Mouse (Mus musculus) urinary bladder, adult 2 months (tissue): Measurements from ENCODE around the gene Gpr171. TPM values are rescaled to one million over a fixed set of nuclear protein-coding genes. Genes with fewer than 3 reads are reported as not detected.
"Not testable (repeated sequence)": the region's sequence is repeated elsewhere in the genome, so short reads cannot be mapped to it uniquely, and the experiment has no call there.

ENCODE experiments used
- DNase-seq: peaks from one replicate; pipeline ENCODE4 v3.0.0; 2022; ENCODE audit warnings: low spot score
- polyA plus RNA-seq: library from polyadenylated mRNA; depleted of rRNA; stranded (reverse); fragments of >200 nt; gene quantifications from 2 replicates; pipeline ENCODE4 v1.2.3, GENCODE M21; 2012

Gpr171 gene
- polyA plus RNA-seq, 1 experiment: 0.51 TPM

- no peak for DNase-seq
Observed at GRCm38 (mm10) chr3:59113973-59114517, 12.4 kb upstream of the Gpr171 start.

GRCm38 (mm10) chr3:59113291-59113690 lies 11.7 kb upstream of the Gpr171 start:
- not testable (repeated sequence) for DNase-seq

GRCm38 (mm10) chr3:59111944-59112343 lies 10.3 kb upstream of the Gpr171 start:
- DNase-seq: no peak

DNA sequence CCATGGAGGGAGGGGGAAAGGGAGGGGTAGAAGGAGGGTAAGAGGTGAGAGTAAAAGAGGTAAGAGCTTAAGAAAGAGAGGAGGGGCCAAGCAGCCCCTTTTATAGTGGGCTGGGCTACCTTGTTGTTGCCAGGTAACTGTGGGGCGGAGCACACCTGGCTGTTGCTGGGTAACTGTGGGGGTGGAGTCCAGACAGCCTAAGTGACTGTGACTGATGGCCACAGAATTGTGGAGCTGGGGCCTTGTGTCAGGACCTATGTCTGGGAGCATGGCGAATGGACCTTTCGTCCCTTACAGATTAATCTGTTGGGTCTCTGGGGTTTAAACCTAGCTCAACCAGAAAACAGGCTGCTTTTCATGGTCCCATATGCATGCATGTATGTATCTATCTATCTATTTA lies 8.2 kb upstream of the Gpr171 start:
- not testable (repeated sequence) for DNase-seq

GRCm38 (mm10) chr3:59107439-59107838 lies 5.8 kb upstream of the Gpr171 start:
- no peak for DNase-seq

DNA sequence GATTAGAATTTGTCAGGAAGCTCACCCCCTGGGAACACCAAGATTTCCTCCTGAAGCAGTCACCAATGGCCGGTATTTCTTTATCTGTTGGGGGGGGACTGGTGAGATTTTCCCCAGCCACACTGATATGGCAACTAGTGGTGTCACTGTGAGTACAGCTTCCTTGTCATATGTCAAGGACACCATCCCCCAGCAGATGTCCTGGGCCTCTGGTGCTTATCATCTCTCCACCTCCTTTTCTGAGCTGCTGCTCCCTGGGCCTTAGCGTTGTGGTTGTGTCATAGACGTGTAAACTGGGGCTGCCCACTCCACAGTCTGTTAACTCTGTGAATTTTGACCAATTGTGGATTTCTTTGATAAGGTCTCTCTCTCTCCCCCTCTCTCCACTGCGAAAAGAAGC lies 2.8 kb upstream of the Gpr171 start:
- no peak for DNase-seq

DNA sequence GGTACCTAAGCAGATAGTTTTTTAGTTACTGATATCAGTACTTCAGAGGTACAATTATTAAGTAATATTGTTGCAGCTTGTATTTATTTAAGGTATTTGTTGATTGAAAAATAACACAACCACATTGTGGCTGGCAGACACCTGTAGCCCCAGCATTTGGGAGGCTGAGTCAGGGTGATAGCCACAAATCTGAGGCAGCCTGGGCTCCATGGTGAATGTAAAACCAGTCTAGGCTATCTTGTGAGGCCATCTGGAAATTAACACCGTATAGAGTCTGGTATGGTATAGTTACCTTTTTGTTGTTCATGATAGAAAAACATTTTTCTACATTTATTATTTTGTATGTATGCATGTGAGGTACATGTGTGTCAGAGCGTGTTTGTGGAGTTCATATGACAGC lies 525 bp upstream of the Gpr171 start:
- DNase-seq: no peak

DNA sequence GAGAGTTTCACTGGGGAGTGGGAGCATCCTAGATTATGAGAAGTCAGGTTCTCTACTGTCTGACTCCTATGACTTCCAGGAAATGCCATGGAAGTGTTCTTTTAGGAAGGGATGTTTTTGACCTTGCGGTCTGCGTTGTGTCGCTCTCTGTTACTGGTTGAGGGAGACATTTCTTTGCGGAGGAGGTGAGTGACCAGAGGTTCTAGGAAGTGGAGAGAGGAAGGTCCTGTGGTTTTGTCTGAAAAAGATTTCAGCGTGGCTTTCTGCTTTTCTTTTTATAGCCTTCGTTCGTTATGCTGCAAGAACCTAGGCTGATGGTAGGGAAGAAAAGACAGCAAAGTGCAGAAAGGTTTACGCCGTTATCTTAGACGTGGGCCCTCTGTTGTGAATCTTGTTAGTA lies 3.1 kb downstream of the Gpr171 start:
- no peak for DNase-seq

DNA sequence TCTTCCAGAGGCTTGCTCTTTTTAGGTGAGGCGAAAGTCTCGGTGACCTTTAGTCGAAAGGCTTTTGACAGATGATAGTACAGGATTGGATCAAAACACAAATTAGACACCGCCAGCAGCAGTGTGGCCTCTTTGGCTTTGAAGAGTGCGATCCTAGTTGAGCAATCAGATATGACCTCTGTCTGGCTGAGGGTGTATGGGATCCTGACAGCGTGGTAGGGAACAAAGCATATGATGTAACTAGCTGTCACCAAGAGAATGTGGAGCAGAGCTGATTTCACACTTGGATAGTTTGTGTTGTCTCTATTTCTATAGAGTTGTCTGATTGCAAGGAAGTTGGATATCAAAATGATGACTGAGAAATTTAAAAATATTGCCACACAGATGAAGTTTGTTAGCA lies 4.2 kb downstream of the Gpr171 start:
- DNase-seq: no peak

DNA sequence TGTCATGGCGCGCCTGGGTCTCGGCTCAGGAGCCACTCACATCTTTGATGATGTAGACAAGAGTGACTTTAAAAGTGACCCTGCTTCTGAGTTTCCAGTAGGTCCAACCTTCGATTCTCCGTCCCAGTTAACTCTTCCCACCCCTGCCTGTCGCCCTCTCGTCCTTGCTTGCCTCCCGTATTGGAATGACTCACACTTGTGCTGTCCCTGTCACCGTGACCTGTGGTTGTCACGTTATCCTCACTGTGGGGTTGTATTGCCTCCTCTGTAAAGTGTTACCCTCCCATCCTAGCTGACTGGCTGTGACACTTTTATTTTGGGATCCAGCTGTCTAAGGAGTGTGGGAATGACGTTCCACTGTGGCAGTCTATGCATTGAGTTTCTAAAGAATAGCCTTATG lies 8.9 kb downstream of the Gpr171 start:
- DNase-seq: no peak

DNA sequence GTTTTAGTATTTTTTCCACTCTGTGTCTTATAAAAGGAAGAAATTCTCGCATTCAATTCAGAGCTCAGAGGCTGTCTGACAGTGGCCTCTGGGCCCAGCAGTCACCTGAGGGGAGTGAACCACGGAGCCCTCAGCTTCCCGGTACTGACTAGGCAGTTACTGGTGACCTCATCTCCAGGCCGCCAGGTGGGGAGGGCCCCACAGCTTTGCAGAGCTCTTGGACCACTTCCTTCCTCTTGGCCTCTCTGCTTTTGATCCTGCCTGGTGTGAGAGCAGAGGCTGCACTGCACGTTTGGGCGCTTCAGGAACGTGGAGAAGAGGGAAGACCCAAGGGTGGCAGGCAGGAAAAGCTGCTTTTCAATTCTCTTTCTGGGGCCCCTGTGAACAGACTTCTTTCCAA lies 20.7 kb downstream of the Gpr171 start:
- no peak for DNase-seq

GRCm38 (mm10) chr3:59080293-59080916 lies 21.2 kb downstream of the Gpr171 start:
- no peak for DNase-seq

DNA sequence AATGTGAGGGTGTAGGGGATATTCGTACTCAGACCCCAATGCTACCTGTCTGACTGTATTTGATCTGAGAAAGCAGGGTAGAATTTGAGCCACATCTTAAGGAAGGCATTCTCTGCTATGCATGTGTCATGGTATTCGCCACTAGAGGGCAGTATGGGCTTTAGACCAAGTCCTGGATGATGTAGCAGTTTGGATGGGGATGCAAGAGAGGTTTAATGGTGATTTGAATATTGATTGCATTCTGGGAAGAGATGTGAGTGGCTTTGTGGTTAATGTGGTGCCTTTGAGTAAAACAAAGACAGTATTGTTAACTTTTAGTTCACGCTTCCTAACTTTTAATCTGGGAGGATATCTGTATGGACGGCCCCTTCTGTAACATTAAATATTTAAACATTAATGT lies 22.3 kb downstream of the Gpr171 start:
- no peak for DNase-seq

GRCm38 (mm10) chr3:59078585-59078984 lies 23.0 kb downstream of the Gpr171 start:
- no peak for DNase-seq

DNA sequence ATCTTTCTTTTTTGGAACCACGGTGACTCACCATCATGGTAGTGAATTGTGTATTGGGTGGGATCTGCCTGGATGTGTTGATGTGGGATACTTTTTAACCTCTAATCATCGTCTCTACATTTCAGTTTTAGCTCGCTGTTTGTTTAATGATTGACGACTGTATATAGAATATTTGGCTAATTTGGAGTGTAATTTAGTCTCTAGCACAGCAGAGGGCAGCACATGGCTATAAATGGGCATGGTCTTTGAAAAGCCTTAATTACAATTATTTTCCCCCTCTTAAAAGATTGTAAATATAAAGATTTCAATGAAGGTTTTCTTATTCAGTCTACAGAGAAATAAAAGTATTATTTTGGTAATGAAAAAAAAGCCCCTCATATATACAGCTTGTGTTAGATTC lies 24.3 kb downstream of the Gpr171 start:
- no peak for DNase-seq

DNA sequence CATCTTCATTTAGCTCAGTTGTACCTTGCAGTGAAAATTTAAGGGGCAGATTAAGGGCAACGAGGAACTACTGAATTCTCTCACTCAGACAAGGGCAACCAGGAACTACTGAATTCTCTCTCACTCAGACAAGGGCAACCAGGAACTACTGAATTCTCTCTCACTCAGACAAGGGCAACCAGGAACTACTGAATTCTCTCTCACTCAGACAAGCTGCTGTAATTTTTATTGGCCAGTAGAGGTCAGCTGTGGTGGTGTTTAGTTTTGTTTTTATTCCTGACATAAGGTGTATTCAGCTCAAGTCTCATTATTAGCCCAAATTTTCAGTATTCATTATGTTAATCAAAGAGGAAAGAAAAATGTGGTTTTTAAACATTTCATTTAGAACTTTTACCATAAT lies 32.5 kb downstream of the Gpr171 start:
- not testable (repeated sequence) for DNase-seq

DNA sequence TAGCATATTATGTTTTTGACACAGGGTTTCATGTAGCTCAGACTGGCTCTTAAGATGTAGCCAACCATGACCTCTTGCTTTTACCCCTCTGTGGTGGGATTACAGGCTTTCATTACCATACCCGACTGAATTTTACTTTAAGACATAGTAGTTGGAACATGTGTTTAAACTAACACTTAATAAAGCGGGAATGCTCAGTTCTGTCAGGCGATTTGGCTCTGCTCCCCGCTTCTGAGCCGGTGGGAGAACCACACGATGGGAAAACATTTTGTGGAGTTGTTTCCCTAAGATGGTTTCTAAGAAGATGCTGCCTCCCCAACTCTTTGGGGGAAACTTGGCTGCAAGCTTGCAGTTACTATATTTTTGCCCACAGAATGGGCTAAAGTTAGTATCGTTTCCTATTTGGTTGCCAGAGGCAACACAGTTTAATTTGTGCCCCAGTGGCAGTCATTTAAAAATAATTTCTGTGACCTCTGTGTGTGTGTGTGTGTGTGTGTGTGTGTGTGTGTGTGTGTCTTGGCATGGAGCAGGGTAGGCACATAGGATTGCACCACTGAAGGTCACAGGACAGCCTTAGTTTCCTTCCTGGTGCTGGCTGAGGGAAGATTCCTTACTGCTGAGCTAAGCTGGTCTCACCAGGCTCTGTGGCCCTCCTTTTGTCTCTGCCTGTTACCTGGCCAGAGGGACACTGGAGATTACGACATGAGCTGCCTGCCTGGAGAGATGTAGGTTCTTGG lies 34.9 kb downstream of the Gpr171 start:
- no peak for DNase-seq

DNA sequence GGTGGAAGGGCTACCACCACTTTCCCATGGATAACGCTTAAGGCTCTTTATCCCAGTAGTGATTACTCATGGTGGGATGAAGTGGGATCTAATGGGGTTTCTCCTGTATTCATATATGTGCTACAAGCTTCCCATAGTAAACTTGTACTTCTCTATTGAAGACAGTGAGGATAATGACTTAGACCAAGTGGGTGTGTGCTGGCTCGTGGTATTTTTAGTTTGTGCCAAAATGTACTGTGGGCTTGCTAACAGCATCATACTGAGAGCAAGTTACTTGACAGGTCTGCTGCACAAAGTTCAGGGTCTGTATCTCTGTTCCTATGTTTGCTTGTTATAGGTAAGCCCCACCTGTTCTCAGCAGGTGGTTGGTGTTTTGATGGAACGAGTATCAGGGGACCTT lies 35.7 kb downstream of the Gpr171 start:
- DNase-seq: no peak

DNA sequence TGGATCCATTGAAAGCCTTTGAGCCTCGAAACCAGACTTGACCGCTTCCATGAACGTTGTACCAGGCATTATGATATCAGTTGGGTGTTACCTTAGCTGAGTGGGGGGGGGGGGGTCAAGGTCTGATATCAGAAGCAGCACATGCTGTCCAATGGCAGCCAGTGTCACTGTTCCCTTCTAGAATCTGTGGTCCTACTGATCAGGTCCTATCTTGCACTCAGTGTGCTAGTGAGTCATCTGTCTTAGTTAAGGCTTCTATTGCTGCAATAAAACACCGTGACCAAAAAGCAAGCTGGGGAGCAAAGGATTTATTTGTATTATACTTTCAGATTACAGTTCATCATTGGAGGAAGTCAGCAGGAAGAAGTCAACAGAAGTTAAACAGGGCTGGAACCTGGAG lies 38.2 kb downstream of the Gpr171 start:
- DNase-seq: no peak

DNA sequence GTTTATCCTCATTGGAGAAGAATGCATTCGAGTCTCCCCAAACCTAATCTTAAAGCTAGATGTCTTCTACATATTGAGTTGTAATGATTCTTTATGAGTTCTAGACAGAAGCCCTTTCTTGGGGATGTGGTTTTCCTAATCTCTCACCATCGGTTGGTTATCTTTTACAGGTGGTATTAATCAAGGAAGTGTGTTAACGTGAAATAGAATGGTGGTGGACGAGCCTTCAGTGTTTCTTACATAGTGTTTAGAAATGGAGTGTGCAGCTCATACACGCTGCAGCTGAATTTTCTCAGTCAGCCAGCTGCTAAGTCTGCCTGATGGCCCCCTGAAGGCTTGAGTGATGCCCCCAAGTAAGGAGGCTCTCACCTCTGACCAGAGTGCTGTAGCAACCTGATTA lies 39.5 kb downstream of the Gpr171 start:
- no peak for DNase-seq

GRCm38 (mm10) chr3:59060131-59060530 lies 41.5 kb downstream of the Gpr171 start:
- DNase-seq: no peak

DNA sequence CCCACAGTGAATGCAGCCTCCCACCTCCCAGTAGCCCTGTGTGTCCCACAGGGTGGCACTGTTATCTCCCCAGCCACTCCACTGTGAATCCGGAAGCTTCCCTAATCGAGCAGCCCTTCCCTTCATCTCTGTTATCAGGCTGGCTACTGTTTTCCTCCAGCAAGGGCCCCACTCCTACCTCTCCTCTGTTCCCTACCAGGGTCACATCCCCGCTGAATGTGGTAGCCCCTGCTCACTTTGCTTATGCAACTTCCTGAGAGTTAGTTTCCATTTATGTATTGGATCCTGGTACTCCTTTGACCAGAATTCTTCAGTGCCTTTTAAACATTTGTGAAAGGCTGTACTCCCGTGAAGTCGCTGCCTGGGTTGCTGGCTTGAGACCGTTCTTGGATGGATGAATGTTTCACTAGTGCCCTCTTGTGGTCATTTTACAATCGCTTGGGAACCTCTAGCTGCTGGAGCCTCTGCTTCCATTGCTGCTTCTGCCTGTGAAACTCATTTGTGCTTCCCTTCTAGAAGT lies 42.5 kb downstream of the Gpr171 start:
- DNase-seq: no peak

DNA sequence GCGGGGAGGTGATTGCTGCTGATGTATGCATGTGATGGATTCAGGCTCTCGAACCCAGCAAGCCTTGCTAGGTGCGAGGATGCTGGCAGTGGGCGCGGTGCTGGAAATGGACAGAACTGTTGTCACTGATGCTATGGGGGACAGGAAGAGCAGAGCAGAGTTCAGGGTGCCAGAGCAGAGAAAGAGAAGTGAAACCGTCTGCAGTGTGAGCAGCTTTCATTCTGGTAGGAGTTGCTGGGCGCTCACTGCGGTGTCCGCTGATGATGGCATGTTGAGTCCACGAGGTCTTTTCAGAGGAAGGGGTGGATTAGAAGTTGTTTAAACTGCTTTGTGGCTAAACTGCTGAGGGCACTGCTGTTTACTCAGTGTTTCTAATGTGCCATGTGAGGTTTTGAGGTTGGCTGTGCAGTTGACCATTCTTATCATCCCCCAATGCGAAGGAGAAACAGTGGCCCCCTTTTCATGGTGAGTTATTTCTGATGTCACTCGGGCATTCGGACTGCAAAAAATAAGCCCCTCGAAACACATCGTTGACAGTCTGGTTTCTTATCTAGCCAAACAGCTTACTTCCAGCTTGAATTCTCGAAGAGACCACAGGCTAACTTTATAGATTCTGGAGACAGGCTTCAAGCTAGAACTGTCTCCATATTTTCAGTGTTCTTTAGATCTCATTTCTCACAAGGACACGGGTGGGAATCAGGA lies 46.6 kb downstream of the Gpr171 start:
- DNase-seq: no peak
